Mouse (Mus musculus) heart, postnatal 0 days (tissue): ENCODE data around the gene Cox4i1.

ENCODE experiments used
- CTCF ChIP-seq: IDR thresholded peaks from 2 replicates; pipeline ENCODE4 v1.5.1; 2016; ENCODE audit warnings: antibody characterized with exemption, control low read depth, low read depth
- EP300 ChIP-seq: IDR thresholded peaks from 2 replicates; pipeline ENCODE4 v1.6.1; 2016; ENCODE audit warnings: antibody characterized with exemption, low read depth

DNA sequence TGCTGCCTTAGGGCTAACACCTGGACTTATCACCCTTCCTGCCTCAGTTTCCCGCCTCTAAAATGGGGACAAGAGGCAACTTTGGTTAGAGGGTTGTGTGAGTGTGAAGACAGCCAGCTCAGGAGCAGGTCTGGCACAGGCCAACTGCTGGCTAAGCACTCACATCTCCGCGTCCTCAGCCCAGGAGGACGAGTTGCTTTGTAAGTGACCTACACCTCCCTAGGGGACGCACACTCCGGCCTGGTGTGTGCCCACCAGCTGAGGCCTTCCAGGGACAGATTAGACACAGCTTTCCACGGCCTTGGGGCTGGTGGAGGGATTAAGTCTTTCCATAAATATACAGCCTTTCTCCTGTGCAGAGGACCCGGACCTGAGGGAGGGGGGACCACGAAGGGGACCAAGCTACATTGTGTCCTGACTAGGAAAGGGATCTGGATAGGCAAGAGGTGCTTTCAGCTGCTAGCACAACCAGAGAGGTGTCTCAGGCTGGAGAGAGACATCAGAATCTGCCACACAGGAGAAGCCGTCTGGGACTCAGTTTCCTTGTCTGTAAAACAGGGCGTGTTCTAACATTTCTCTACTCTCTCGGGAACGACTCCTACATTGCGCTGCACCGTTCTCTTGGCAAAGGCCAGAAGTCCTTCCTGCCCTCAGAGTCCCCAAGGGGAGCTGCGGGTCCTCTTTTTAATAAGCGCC lies 34.9 kb upstream of the Cox4i1 start:
- TF ChIP-seq EP300, result no peak
- TF ChIP-seq CTCF, result no peak
